In genomic region chr10:98374684-98375083, GRCm38 (mm10) we compare ENCODE assay signal across 23 mouse cellular contexts.
A peak's percentile ranks its signal among the peaks of the same experiment; 100 is the strongest.
DNase-seq lines count a peak whose midpoint lies in the region; ATAC-seq and TF ChIP-seq lines count a peak whose summit lies in the region.
"Had no signal": no experiment of that assay in that cellular context is flagged by ENCODE, and none has a peak within 500 bp of the region (broad histone marks: within the 10 kb centered on the region; RNA-seq: fewer than 3 reads in every experiment).

No protein-coding gene starts in this region.

- no peaks in the 10 kb centered on the region for H3K4me1 ChIP-seq in hindbrain, embryonic 16.5 days (ENCODE audit: control insufficient read depth, insufficient read depth, low read depth, low read length)
- H3K4me1 ChIP-seq: embryonic facial prominence, embryonic 13.5 days; embryonic facial prominence, embryonic 15.5 days; forebrain, embryonic 10.5 days; forebrain, embryonic 12.5 days had no signal

- H3K79me3 ChIP-seq in C2C12 (ENCODE audit: low read depth), result no peaks in the 10 kb centered on the region

- no peak overlapping the region for H3K4me2 ChIP-seq in hindbrain, embryonic 16.5 days (ENCODE audit: low read length)
- H3K4me2 ChIP-seq: embryonic facial prominence, embryonic 13.5 days; embryonic facial prominence, embryonic 15.5 days; forebrain, embryonic 12.5 days had no signal

- no peaks in the 10 kb centered on the region for H3K36me3 ChIP-seq in C2C12 (ENCODE audit: control insufficient read depth, insufficient read depth)
- no peaks in the 10 kb centered on the region for H3K36me3 ChIP-seq in hindbrain, embryonic 16.5 days (ENCODE audit: control insufficient read depth, insufficient read depth, low read length)
- H3K36me3 ChIP-seq: embryonic facial prominence, embryonic 13.5 days; embryonic facial prominence, embryonic 15.5 days; forebrain, embryonic 10.5 days; forebrain, embryonic 12.5 days had no signal

- H3K9me3 ChIP-seq in hindbrain, embryonic 16.5 days (ENCODE audit: control insufficient read depth, low read length), result no peaks in the 10 kb centered on the region
- H3K9me3 ChIP-seq: embryonic facial prominence, embryonic 13.5 days; embryonic facial prominence, embryonic 15.5 days; forebrain, embryonic 10.5 days; forebrain, embryonic 12.5 days had no signal

- H3K27ac ChIP-seq in hindbrain, embryonic 16.5 days (ENCODE audit: low read depth, low read length), result no peak overlapping the region
- H3K27ac ChIP-seq: embryonic facial prominence, embryonic 13.5 days; embryonic facial prominence, embryonic 15.5 days; forebrain, embryonic 10.5 days; forebrain, embryonic 12.5 days had no signal

- no peaks in the 10 kb centered on the region for H3K27me3 ChIP-seq in C2C12 (ENCODE audit: control insufficient read depth, insufficient read depth, insufficient read length)
- H3K27me3 ChIP-seq in hindbrain, embryonic 16.5 days (replicated peaks; ENCODE audit: control insufficient read depth, insufficient read depth, low read length), result no peaks in the 10 kb centered on the region
- H3K27me3 ChIP-seq: embryonic facial prominence, embryonic 13.5 days; embryonic facial prominence, embryonic 15.5 days; forebrain, embryonic 12.5 days had no signal

- no peak for ATAC-seq in hindbrain, embryonic 16.5 days
- ATAC-seq: forebrain, embryonic 14.5 days; forebrain, embryonic 16.5 days had no signal

- H3K4me3 ChIP-seq in C2C12 (ENCODE audit: insufficient read depth, poor library complexity, severe bottlenecking), result no peak overlapping the region
- H3K4me3 ChIP-seq in hindbrain, embryonic 16.5 days (ENCODE audit: low read length), result no peak overlapping the region
- H3K4me3 ChIP-seq: embryonic facial prominence, embryonic 13.5 days; embryonic facial prominence, embryonic 15.5 days; erythroblast, embryonic 14.5 days; forebrain, embryonic 10.5 days; forebrain, embryonic 12.5 days had no signal

- peak; percentile 13 for DNase-seq in NIH3T3 (ENCODE audit: low read depth)
- no peak for DNase-seq in gastrocnemius, postnatal 10 days
- DNase-seq in kidney, postnatal 36 days, result no peak
- DNase-seq: adrenal gland, adult 2 months; adrenal gland, postnatal 10 days; adrenal gland, postnatal 25 days; B cell, adult 2 months; cerebellum, adult 11 months; cerebellum, adult 18-20 months; cerebellum, adult 8-10 months; cerebellum, adult 9-11 months; cerebellum, postnatal 14 days; cerebellum, postnatal 36 days; embryo, embryonic 11 days had no signal

- H3K79me2 ChIP-seq in C2C12 (ENCODE audit: control insufficient read depth, insufficient read depth), result no peaks in the 10 kb centered on the region

- TF ChIP-seq CTCF in C2C12 (IDR thresholded peaks at IDR 0.05; ENCODE audit: control insufficient read depth, insufficient read depth, insufficient read length), result no peak

- no peak overlapping the region for H3ac ChIP-seq in C2C12 (ENCODE audit: control insufficient read depth, insufficient read length, low read depth)

- H3K9ac ChIP-seq in hindbrain, embryonic 16.5 days (ENCODE audit: low read depth, low read length), result no peak overlapping the region
- H3K9ac ChIP-seq: embryonic facial prominence, embryonic 13.5 days; embryonic facial prominence, embryonic 15.5 days; forebrain, embryonic 12.5 days had no signal

TF ChIP-seq in C2C12, 6 proteins besides CTCF, POLR2A, EP300 and RAD21:
- TF ChIP-seq CEBPB (IDR thresholded peaks at IDR 0.05; ENCODE audit: low read depth) (peak; percentile 52), FOSL1 (IDR thresholded peaks at IDR 0.05; ENCODE audit: insufficient read depth, low read length, poor library complexity, severe bottlenecking) (no peak), MYOD1 (IDR thresholded peaks at IDR 0.05; ENCODE audit: control insufficient read depth, insufficient read length, low read depth) (no peak), USF1 (IDR thresholded peaks at IDR 0.05; ENCODE audit: low read depth) (peak; percentile 75), MAX (IDR thresholded peaks at IDR 0.05) (no peak)
